Mouse (Mus musculus) cortical plate, adult 2 months (tissue): Measurements from ENCODE around the gene 1110065P20Rik. TPM values are rescaled to one million over a fixed set of nuclear protein-coding genes. Genes with fewer than 3 reads are reported as not detected.
A peak's percentile ranks its signal among the peaks of the same experiment; 100 is the strongest.

Experiments used
- H3K27ac ChIP-seq: fragments of 200-500 bp; 2 replicates; pipeline ENCODE4 v1.5.1; 2012; ENCODE audit warnings: low read length, control low read depth, inconsistent platforms; ENCODE audit not compliant: insufficient read depth
- H3K4me1 ChIP-seq: fragments of 200-500 bp; 2 replicates; pipeline ENCODE4 v1.6.1; 2011; ENCODE audit warnings: low read length; ENCODE audit not compliant: control insufficient read depth, insufficient read depth
- H3K4me3 ChIP-seq: fragments of 200-500 bp; 2 replicates; pipeline ENCODE4 v1.5.1; 2011; ENCODE audit warnings: mild to moderate bottlenecking, low read length, control low read depth; ENCODE audit not compliant: insufficient read depth
- CTCF ChIP-seq: fragments of 200-500 bp; IDR thresholded peaks from 2 replicates; pipeline ENCODE4 v1.5.1; 2011; ENCODE audit warnings: mild to moderate bottlenecking, control low read depth, low read length; ENCODE audit not compliant: insufficient read depth; ENCODE audit errors: extremely low read depth
- POLR2A ChIP-seq: fragments of 200-500 bp; IDR thresholded peaks from 2 replicates; pipeline ENCODE4 v1.6.1; 2011; ENCODE audit warnings: mild to moderate bottlenecking, low read length, control low read depth; ENCODE audit not compliant: insufficient read depth; ENCODE audit errors: extremely low read depth
- polyA plus RNA-seq: library from polyadenylated mRNA; depleted of rRNA; stranded (reverse); fragments of >200 nt; gene quantifications from 2 replicates; pipeline ENCODE4 v1.2.3, GENCODE M21; 2012

Gene 1110065P20Rik
- polyA plus RNA-seq, 1 experiment = 95.8 TPM

DNA sequence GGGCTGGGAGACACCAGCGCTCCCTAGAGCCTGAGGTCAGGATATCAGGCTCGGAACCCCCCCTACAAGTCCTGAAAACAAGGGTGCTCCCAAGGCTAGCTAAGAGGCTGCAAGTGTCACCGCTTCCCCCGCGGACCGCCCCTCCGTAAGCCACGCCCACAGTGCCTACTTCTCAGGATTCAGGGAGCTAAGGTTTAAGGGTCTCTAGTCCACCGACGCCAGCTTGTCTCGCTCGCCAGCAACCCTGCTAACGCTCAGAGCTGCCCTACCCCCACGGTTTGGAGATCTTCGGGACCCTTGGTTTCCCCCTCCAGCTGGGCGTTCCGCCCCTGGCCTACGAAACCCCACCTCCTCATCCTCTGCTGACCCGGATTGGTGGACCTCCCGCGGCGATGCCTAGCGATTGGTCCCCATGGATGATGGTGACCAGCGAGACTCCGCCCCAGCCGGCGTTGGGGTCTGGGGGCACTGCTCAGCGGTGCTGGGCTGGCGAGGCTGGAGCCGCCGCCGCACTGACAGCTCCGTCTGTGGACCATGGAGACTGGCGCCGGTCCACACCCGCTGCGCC is 30.4 kb upstream of the 1110065P20Rik start:
- H3K4me1 ChIP-seq = no peaks in the 10 kb centered on the region
- peak overlapping the region; percentile 67 for H3K4me3 ChIP-seq
- TF ChIP-seq POLR2A (peak; percentile 24; the same call in 1 of the 2 replicates), CTCF (no peak)
- no peak overlapping the region for H3K27ac ChIP-seq

DNA sequence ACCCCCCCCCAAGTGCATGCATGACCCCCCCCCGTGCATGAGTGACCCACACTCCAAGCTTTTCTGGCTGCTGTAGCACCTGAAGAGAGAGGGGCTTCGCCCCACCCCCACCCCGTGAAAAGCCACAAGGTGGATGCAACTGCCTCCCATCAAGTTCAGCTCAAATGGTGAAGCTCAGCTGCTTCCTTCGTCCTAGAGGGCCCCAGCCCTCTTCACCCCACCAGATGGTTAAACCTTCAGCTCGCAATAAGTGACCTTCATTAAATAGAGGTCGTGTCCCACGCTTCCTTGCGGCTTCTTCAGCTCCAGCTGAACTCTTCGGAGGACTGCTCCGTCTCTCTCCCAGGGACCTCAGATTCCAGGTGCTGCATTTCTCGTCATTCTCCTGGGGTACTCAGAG is 29.6 kb upstream of the 1110065P20Rik start, which contains the start of gene Epha10:
Epha10 (plus strand) TSS at position 301 of the 400 bp plus-strand sequence.
- TF ChIP-seq POLR2A = no peak
- TF ChIP-seq CTCF = no peak
- Histone ChIP-seq H3K4me1 (no peaks in the 10 kb centered on the region), H3K27ac (no peak within 1 kb of the TSS), H3K4me3 (peak within 1 kb of the TSS; percentile 67)

DNA sequence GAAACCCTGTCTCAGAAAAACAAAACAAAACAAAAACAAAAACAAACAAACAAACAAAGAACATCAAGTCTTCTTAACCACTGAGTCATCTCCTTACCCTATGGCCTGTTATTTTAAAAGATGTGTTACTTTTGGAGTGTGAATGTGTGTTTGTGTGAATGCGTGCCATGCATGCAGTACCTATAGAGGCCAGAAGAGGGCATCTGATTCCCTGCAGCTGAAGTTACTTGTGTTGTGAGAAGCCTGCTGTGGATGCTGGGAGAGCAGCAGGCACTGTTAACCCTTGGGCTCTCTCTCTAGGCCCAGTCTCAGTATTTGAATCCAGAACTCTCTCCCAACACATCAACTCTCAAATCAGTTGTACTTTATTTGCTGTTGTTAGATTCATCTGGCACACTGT is 21.7 kb upstream of the 1110065P20Rik start:
- Histone ChIP-seq H3K4me1 (no peaks in the 10 kb centered on the region), H3K27ac (no peak overlapping the region), H3K4me3 (no peak overlapping the region)
- TF ChIP-seq POLR2A (no peak), CTCF (peak; percentile 21; the same call in 1 of the 2 replicates)

DNA sequence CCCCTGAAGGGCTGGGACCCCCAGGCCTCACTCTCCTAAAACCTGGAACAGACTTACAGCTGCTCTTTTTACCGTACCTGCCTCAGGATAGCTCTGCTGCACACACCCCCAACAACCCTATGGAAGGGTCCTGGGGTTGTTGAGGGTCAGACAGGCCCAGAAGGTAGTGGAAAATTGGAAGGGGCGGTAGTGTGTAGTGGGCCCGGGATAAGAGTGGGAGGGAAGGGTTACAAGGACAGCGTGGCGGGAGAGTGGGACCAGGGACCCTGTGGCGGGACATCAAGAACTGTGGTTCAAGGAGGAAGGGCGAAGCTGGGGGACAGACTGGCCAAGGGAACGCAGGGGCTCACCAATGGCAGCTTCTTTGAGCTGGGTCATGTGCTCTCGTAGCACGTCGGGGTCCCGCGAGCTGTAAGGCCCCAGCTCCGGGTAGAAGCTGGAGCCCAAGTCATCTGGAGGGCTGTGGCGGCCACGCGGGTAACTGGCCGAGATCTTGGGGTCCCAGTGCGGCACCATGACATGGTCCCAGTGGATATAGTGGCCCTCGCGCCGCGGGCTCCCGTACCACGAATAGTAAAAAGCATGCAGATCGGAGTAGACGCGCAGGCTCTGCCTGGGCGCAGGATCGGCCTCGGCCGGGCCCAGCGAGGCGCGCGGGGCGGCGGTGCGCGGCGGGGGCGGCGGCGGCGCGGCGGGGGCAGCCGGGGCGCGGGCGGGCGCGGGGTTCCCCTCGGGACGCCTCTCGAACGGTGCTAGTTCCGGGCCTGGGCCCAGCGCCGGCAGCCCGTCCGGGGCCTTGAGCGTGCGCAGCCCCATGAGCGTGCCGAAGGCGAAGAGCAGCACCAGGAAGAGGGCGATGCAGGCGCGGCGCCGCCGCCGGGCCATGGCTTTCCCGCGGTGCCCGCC is 10.5 kb upstream of the 1110065P20Rik start, which contains the start of gene Maneal:
Maneal (minus strand) TSS at position 889 of the 906 bp plus-strand sequence.
- H3K4me3 ChIP-seq = peak within 1 kb of the TSS; percentile 95
- peaks cover 1% of the 10 kb centered on the region for H3K4me1 ChIP-seq
- TF ChIP-seq CTCF (no peak), POLR2A (no peak)
- H3K27ac ChIP-seq = peak within 1 kb of the TSS; percentile 88

DNA sequence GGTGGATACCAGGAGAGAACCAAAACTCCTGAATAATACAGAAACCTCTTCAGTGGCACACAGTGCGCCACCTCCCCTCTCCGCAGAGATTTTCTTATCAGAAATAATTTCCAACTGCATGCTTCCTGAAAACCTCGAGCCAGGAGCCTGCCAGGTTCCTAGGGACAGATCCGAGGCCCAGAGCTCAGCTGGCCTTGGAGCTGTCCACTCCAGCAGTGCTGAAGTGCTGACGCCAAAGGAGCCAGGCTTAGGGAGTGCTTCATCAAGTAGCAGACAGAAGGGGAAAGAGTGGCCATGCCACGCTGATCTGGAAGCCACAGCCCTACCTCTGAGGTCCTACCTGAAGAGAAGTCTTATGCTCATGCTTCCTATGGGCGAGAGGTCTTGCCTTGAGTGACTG is 9.4 kb upstream of the 1110065P20Rik start:
- TF ChIP-seq CTCF (no peak), POLR2A (no peak)
- peaks cover 1% of the 10 kb centered on the region for H3K4me1 ChIP-seq
- no peak overlapping the region for H3K27ac ChIP-seq
- H3K4me3 ChIP-seq = peak overlapping the region; percentile 95; the same call in 1 of the 2 replicates

DNA sequence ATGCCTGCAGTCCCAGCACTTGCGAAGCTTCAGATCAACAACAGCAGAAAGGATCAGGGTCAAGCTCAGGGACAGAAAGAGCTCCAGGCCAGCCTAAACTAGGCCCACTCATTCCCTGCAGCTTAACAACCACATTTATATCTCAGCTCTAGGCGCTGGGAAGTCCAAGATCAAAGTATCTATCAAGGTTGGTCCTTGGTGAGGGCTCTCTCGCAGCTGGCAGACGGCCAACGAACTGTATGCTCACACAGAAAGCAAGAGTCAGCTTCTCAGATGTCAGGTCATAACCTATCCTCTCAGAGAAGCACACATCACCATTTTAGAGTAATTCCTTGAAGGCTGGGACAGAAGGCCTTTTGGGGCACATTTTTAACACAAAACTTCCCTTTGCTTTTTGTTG is 7.4 kb upstream of the 1110065P20Rik start:
- TF ChIP-seq CTCF (no peak), POLR2A (no peak)
- no peak overlapping the region for H3K27ac ChIP-seq
- no peak overlapping the region for H3K4me3 ChIP-seq
- H3K4me1 ChIP-seq = peaks cover 1% of the 10 kb centered on the region

DNA sequence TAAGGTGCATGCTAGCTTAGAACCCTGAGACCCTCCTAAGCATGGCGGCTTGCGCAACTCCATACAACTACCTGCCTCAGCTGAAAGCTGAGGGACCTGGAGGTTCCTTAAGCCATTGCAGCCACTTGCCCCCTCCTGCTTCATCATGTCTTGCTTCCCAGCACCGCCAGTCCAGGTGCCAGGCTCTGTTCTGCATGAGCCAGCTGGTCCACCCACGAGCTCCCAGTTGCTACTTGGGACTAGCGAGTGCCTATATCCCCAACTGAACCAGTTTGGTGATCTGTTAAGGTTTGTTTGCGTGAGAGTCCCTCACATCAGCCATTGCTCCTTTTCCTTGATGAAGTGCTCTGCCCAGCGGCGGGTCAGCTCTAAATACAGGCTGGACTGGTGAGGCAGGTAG is 5.3 kb upstream of the 1110065P20Rik start:
- Histone ChIP-seq H3K4me3 (no peak overlapping the region), H3K4me1 (peaks cover 1% of the 10 kb centered on the region), H3K27ac (no peak overlapping the region)
- no peak for TF ChIP-seq POLR2A
- TF ChIP-seq CTCF = no peak

DNA sequence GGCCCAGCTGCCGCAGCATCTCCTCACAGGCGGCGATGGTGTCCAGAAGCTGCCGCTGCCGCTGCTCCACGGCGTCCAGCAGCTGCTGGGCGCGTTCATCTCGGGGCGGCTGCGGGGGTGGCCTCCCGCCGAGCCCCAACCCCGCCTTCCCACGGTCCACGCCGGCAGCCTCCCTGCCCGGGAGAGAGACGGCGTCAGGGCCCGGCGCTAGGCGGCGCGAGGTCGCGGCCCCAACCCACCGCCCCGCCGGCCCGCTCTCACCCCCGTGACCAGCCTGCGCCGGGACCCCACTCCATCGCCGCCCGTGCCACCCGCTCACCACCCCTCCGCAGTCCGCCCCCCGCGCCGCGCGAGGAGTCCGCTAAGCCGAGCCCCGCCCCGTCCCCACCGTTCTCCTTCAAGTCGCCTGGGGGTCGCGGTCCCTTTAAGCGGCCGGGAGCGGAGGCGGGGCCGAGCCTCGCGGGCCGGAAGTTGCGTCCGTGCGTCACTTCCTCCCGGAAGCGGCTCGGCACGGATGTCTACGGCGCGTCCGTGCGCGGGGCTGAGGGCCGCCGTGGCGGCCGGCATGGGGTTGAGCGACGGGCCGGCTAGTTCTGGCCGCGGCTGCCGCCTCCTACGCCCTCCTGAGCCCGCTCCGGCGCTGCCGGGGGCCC is 609 bp downstream of the 1110065P20Rik start, which contains the start of gene Yrdc:
Yrdc (plus strand) TSS at position 419 of the 653 bp plus-strand sequence.
- TF ChIP-seq POLR2A (peak; percentile 59; the same call in 1 of the 2 replicates), CTCF (no peak)
- Histone ChIP-seq H3K4me1 (no peaks in the 10 kb centered on the region; the same call in 1 of the 2 replicates), H3K27ac (peak within 1 kb of the TSS; percentile 91), H3K4me3 (peak within 1 kb of the TSS; percentile 67)

DNA sequence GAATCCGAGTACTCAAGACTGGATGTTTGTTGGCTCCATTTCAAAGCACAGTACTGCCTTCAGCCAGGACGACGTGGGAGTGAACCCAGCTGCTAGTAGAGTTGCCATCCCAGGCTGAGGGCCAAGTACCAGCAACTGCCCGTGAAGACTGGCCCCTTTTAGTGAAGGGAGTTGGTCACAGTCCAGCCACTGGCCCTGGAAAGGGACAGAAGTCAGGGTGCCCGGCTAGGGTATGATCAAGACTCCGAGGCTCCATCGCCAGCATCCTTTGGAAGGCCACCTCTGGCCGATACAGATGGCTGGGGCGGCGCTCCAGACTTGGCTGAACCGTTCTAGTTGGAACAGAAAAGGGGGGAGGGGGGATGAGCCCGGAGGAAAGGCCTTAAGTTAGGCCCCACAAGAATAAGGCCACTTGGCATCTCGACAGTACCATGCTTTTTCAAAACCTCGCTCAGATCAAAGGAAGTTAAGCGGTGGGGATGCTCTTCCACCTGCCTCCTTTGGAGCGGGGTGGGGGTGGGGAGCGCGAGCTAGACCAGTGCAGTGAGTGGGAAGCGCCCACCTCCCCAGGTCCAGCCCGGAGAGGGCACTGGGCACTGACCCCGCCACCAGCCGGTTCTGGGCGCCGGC is 1.2 kb downstream of the 1110065P20Rik start:
- TF ChIP-seq POLR2A (no peak), CTCF (no peak)
- Histone ChIP-seq H3K27ac (peak overlapping the region; percentile 91), H3K4me3 (peak overlapping the region; percentile 67), H3K4me1 (no peaks in the 10 kb centered on the region; the same call in 1 of the 2 replicates)
